Mouse (Mus musculus) heart, postnatal 14 days (tissue): ENCODE results near the gene Ly6g6c. TPM values are rescaled to one million over a fixed set of nuclear protein-coding genes. Genes with fewer than 3 reads are reported as not detected.
A peak's percentile ranks its signal among the peaks of the same experiment; 100 is the strongest.

Experiments
- DNase-seq, 2 experiments: peaks; one replicate each; pipeline ENCODE4 v3.0.0; 2021 to 2022
- intact Hi-C: fragments of 180-260 bp; cut with DNase I; formaldehyde crosslinking; loops from one replicate; pipeline ENCODE4 v1.15.1; 2025
- total RNA-seq, 2 experiments: library from RNA; stranded (reverse); gene quantifications; 2 replicates each; pipeline ENCODE4 v1.2.3; 2021

The Ly6g6c gene
- total RNA-seq, 2 experiments from 2014 or later, result not detected

- intact Hi-C loops, result no loop called here
- no peak for DNase-seq
Observed at GRCm38 (mm10) chr17:35102299-35102698, 37.1 kb downstream of the Ly6g6c start.

- intact Hi-C loops, result no loop called here
- DNase-seq, result no peak
Observed at GRCm38 (mm10) chr17:35103221-35103690, 38.1 kb downstream of the Ly6g6c start.

DNA sequence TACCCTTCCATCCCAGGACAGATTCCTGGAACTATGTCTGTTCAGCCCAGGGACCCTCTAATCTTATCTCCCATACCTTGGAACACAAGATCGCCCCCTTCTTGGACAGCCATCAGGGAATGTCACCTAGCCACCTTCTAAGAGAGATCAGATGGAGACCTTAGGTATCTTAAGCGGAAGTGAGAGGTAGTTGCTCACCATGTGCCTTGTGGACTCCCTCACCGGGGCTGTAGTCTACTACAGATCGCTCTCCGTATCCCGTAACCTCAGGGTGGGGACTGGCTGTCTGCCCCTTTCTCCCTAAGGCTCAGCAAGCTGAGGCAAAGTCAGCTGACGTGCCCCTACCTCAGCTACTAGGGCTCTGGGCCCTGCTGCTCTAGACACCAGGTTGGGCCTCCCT lies 38.9 kb downstream of the Ly6g6c start:
- no peak for DNase-seq
- intact Hi-C loops, result no loop called here

GRCm38 (mm10) chr17:35104754-35105153 lies 39.6 kb downstream of the Ly6g6c start:
- intact Hi-C loops, result no loop called here
- DNase-seq, result no peak

- intact Hi-C loops, result loop anchor here (1.0 kb wide), 1 partner anchor 85 kb away; no protein-coding TSS in a partner anchor
- peak; percentile 40 to 44 for DNase-seq
Observed at GRCm38 (mm10) chr17:35105740-35106389, 40.7 kb downstream of the Ly6g6c start.

GRCm38 (mm10) chr17:35106522-35106921 lies 41.3 kb downstream of the Ly6g6c start:
- intact Hi-C loops, result loop anchor here (1.0 kb wide), 1 partner anchor 85 kb away; no protein-coding TSS in a partner anchor
- no peak for DNase-seq

- no peak for DNase-seq
- intact Hi-C loops, result no loop called here
Observed at GRCm38 (mm10) chr17:35108097-35108496, 42.9 kb downstream of the Ly6g6c start, which contains the start of gene Ly6g5c. TSS of gene Ly6g5c (plus strand) at chr17:35108279.

GRCm38 (mm10) chr17:35111774-35112173 lies 46.6 kb downstream of the Ly6g6c start:
- no peak for DNase-seq
- intact Hi-C loops, result no loop called here

DNA sequence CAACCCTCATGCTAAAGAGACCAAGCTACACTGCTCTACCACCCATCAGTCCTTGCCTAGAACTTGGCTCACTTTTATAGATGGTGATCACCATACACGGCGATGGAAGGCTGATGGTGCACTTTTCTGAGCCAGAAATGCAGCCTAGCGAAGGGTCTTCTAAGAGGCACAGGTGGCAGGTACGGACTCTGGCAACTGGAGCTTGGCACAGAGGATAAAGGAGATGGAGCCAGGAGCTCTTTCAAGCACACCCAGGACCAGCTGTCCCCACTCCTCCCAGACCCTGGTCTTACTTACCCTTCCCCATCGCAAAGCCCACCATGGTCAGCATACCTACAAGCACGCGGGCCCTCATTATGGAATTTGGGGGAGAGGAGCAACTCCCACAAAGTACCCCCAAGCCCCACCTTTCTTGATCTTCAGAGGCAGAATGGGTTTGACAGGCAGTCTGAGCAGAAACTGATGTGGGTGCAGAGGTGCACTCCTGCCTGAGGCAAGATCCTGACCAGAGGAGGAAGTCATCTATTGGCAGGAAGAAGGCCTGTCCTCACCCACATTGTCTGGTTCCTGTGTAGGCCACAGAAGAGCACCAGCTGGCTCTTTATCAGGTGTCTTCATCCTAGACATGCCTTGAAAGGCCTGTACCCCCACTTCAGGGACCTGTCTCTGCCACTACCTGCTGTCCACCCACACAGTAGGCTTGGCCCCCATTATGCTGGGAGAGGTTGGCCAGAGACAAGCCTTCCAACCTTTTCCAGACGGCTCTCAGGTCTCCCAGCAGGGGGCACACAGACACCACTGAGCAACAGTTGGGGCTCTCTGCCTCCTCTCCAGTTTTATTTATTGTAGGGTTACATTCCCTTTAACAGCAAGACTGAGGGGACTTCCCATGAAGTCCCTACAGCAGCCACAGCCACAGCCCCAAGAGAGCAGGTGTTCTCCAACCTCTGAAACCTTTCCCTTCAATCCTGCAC lies 50.1 kb downstream of the Ly6g6c start, which contains the start of gene Ly6g5b:
Ly6g5b (minus strand) TSS at position 383 of the 974 bp plus-strand sequence.
- DNase-seq, result no peak
- intact Hi-C loops, result no loop called here

Other genes starting within 250 kb of the Ly6g6c start
- gene Stk19, start 228.4 kb upstream of the Ly6g6c start, total RNA-seq, result 10 to 100 TPM; 10.7 to 13.5 TPM
- gene Dxo, start 228.4 kb upstream of the Ly6g6c start, total RNA-seq, result 10 to 100 TPM; 17.5 to 18.2 TPM
- 10 to 100 TPM; 25.0 to 25.4 TPM for gene Skiv2l, start 215.2 kb upstream of the Ly6g6c start, total RNA-seq
- gene Nelfe, start 215.0 kb upstream of the Ly6g6c start, total RNA-seq, result 10 to 100 TPM; 13.1 to 15.5 TPM
- 1 to 10 TPM; 6.3 to 7.8 TPM for gene Cfb, start 202.9 kb upstream of the Ly6g6c start, total RNA-seq
- 1 to 10 TPM; 5.1 to 6.1 TPM for gene Zbtb12, start 185.9 kb upstream of the Ly6g6c start, total RNA-seq
- gene Gm20547, start 183.3 kb upstream of the Ly6g6c start, total RNA-seq, result not detected
- 1 to 10 TPM; 4.3 to 6.0 TPM for gene C2, start 167.1 kb upstream of the Ly6g6c start, total RNA-seq
- gene Ehmt2, start 166.9 kb upstream of the Ly6g6c start, total RNA-seq, result 10 to 100 TPM; 45.2 to 49.4 TPM
- under 1 TPM in 1 of 2 experiments, not detected in 1; 0.17 TPM for gene Slc44a4, start 150.9 kb upstream of the Ly6g6c start, total RNA-seq
- 10 to 100 TPM; 14.0 to 14.6 TPM for gene Neu1, start 134.1 kb upstream of the Ly6g6c start, total RNA-seq
- gene Hspa1b, start 106.2 kb upstream of the Ly6g6c start, total RNA-seq, result 1 to 10 TPM; 3.8 to 3.9 TPM
- gene Gm20481, start 95.5 kb upstream of the Ly6g6c start, total RNA-seq, result not detected
- gene Hspa1a, start 93.2 kb upstream of the Ly6g6c start, total RNA-seq, result 1 to 10 TPM; 2.3 to 3.3 TPM
- gene Hspa1l, start 92.7 kb upstream of the Ly6g6c start, total RNA-seq, result 1 to 10 TPM; 2.7 to 4.7 TPM
- gene Lsm2, start 83.5 kb upstream of the Ly6g6c start, total RNA-seq, result 10 to 100 TPM; 19.2 to 25.0 TPM
- 10 to 100 TPM; 24.5 to 26.0 TPM for gene Vars, start 64.4 kb upstream of the Ly6g6c start, total RNA-seq
- 1 to 10 TPM; 5.3 to 5.9 TPM for gene Vwa7, start 48.8 kb upstream of the Ly6g6c start, total RNA-seq
- under 1 TPM; 0.34 to 0.48 TPM for gene Sapcd1, start 37.4 kb upstream of the Ly6g6c start, total RNA-seq
- gene Msh5, start 18.6 kb upstream of the Ly6g6c start, total RNA-seq, result 1 to 10 TPM; 1.6 to 2.0 TPM
- 10 to 100 TPM; 61.6 to 72.9 TPM for gene Clic1, start 15.4 kb upstream of the Ly6g6c start, total RNA-seq
- gene Ddah2, start 6.4 kb upstream of the Ly6g6c start, total RNA-seq, result 10 to 100 TPM; 49.3 to 50.0 TPM
- gene Mpig6b, start 796 bp downstream of the Ly6g6c start, total RNA-seq, result under 1 TPM; 0.61 to 0.74 TPM
- gene Ly6g6e, start 11.5 kb downstream of the Ly6g6c start, total RNA-seq, result not detected
- gene Ly6g6d, start 12.7 kb downstream of the Ly6g6c start, total RNA-seq, result 1 to 10 TPM in 1 of 2 experiments, under 1 TPM in 1; 0.67 to 3.3 TPM
- not detected for gene Ly6g6f, start 20.2 kb downstream of the Ly6g6c start, total RNA-seq
- 10 to 100 TPM; 53.7 to 56.7 TPM for gene Abhd16a, start 23.9 kb downstream of the Ly6g6c start, total RNA-seq
- not detected for gene Ly6g5c, start 42.9 kb downstream of the Ly6g6c start, total RNA-seq
- gene Ly6g5b, start 50.0 kb downstream of the Ly6g6c start, total RNA-seq, result under 1 TPM in 1 of 2 experiments, not detected in 1; 0.41 TPM
- gene Gpank1, start 56.1 kb downstream of the Ly6g6c start, total RNA-seq, result 1 to 10 TPM; 7.0 to 7.7 TPM
- gene Csnk2b, start 56.7 kb downstream of the Ly6g6c start, total RNA-seq, result 100 to 1,000 TPM; 172 to 176 TPM
- 10 to 100 TPM; 28.0 to 29.6 TPM for gene D17H6S53E, start 61.0 kb downstream of the Ly6g6c start, total RNA-seq
- gene Apom, start 66.7 kb downstream of the Ly6g6c start, total RNA-seq, result not detected
- 100 to 1,000 TPM; 237 to 245 TPM for gene Bag6, start 69.8 kb downstream of the Ly6g6c start, total RNA-seq
- 100 to 1,000 TPM; 148 to 174 TPM for gene Prrc2a, start 99.5 kb downstream of the Ly6g6c start, total RNA-seq
- 1 to 10 TPM; 1.4 to 2.8 TPM for gene Aif1, start 110.7 kb downstream of the Ly6g6c start, total RNA-seq
- gene Lst1, start 123.1 kb downstream of the Ly6g6c start, total RNA-seq, result 1 to 10 TPM; 3.8 to 4.0 TPM
- gene Ltb, start 129.1 kb downstream of the Ly6g6c start, total RNA-seq, result 1 to 10 TPM; 1.2 to 3.8 TPM
- gene Tnf, start 136.6 kb downstream of the Ly6g6c start, total RNA-seq, result under 1 TPM; 0.29 to 0.39 TPM
- under 1 TPM in 1 of 2 experiments, not detected in 1; 0.20 TPM for gene Lta, start 140.0 kb downstream of the Ly6g6c start, total RNA-seq
- under 1 TPM in 1 of 2 experiments, not detected in 1; 0.71 TPM for gene Gm16181, start 155.4 kb downstream of the Ly6g6c start, total RNA-seq
- 1 to 10 TPM; 4.1 to 4.4 TPM for gene Atp6v1g2, start 168.3 kb downstream of the Ly6g6c start, total RNA-seq
- 10 to 100 TPM in 1 of 2 experiments, 1 to 10 TPM in 1; 8.4 to 10.4 TPM for gene Nfkbil1, start 170.4 kb downstream of the Ly6g6c start, total RNA-seq
- gene Ddx39b, start 176.4 kb downstream of the Ly6g6c start, total RNA-seq, result 100 to 1,000 TPM; 107 to 118 TPM
- gene H2-D1, start 197.3 kb downstream of the Ly6g6c start, total RNA-seq, result 10 to 100 TPM; 77.3 to 77.5 TPM